Mouse (Mus musculus) MEL (cell line): Measurements from ENCODE around the gene Zbed3. TPM values are rescaled to one million over a fixed set of nuclear protein-coding genes. Genes with fewer than 3 reads are reported as not detected.

Source experiments
- DNase-seq: peaks from one replicate; pipeline ENCODE4 v3.0.0; 2011; ENCODE audit warnings: low read depth, low spot score
- H3K27ac ChIP-seq: 2 replicates; pipeline ENCODE4 v1.5.1; 2012; ENCODE audit warnings: low read depth, mild to moderate bottlenecking, control low read depth, low read length, moderate library complexity; ENCODE audit not compliant: control insufficient read depth
- H3K27me3 ChIP-seq, 2 experiments: fragments of 150-350 bp in 1 of 2; sonication (generic) in 1 of 2; 2 replicates each; pipeline ENCODE4 v1.6.1; 2012; ENCODE audit warnings: low read length in 2 of 2, mild to moderate bottlenecking in 2 of 2, improper control_type of control experiment in 1 of 2, moderate library complexity in 1 of 2; ENCODE audit not compliant: insufficient read depth in 2 of 2, control insufficient read depth in 1 of 2
- H3K36me3 ChIP-seq, 2 experiments: 2 replicates each; pipeline ENCODE4 v1.6.1; 2012 to 2014; ENCODE audit warnings: low read length in 2 of 2, improper control_type of control experiment in 1 of 2, inconsistent platforms in 1 of 2, mild to moderate bottlenecking in 1 of 2; ENCODE audit not compliant: insufficient read depth in 2 of 2, control insufficient read depth in 1 of 2
- H3K4me1 ChIP-seq, 2 experiments: fragments of 150-350 bp in 1 of 2; sonication (generic) in 1 of 2; 2 replicates each; pipeline ENCODE4 v1.6.1; 2012; ENCODE audit warnings: low read length in 2 of 2, improper control_type of control experiment in 1 of 2, mild to moderate bottlenecking in 1 of 2; ENCODE audit not compliant: insufficient read depth in 2 of 2, control insufficient read depth in 1 of 2
- H3K4me3 ChIP-seq, 2 experiments: fragments of 150-350 bp in 1 of 2; sonication (generic) in 1 of 2; 2 replicates each; pipeline ENCODE4 v1.5.1; 2012; ENCODE audit warnings: low read depth in 2 of 2, low read length in 2 of 2, mild to moderate bottlenecking in 2 of 2, moderate library complexity in 2 of 2, control low read depth in 1 of 2, improper control_type of control experiment in 1 of 2; ENCODE audit not compliant: control insufficient read depth in 1 of 2, insufficient read depth in 1 of 2
- H3K79me2 ChIP-seq: 2 replicates; pipeline ENCODE4 v1.6.1; 2012; ENCODE audit warnings: mild to moderate bottlenecking, low read length, moderate library complexity; ENCODE audit not compliant: control insufficient read depth, poor library complexity, insufficient read depth
- H3K9ac ChIP-seq: 2 replicates; pipeline ENCODE4 v1.6.1; 2012; ENCODE audit warnings: low read depth, mild to moderate bottlenecking, control low read depth, low read length, moderate library complexity; ENCODE audit not compliant: control insufficient read depth, poor library complexity, severe bottlenecking
- H3K9me3 ChIP-seq: fragments of 150-350 bp; sonication (generic); replicated peaks from 2 replicates; pipeline ENCODE4 v1.6.1; 2012; ENCODE audit warnings: mild to moderate bottlenecking, low read length, improper control_type of control experiment, moderate library complexity; ENCODE audit not compliant: insufficient read depth
- BHLHE40 ChIP-seq: IDR thresholded peaks from 2 replicates; pipeline ENCODE4 v1.6.1; 2012; ENCODE audit warnings: low read depth, mild to moderate bottlenecking, inconsistent platforms, low read length, improper control_type of control experiment, borderline replicate concordance
- CHD1 ChIP-seq: IDR thresholded peaks from 2 replicates; pipeline ENCODE4 v1.6.1; 2012; ENCODE audit warnings: low read depth, mild to moderate bottlenecking, inconsistent platforms, low read length, improper control_type of control experiment
- CTCF ChIP-seq, 3 experiments: IDR thresholded peaks in 2 of 3; conservative IDR thresholded peaks in 1 of 3; 2 replicates each; pipeline ENCODE4 v1.5.1; 2011 to 2012; ENCODE audit warnings: low read length in 3 of 3, low read depth in 2 of 3, mild to moderate bottlenecking in 2 of 3, improper control_type of control experiment in 1 of 3, inconsistent platforms in 1 of 3, mixed read lengths in 1 of 3, moderate library complexity in 1 of 3; ENCODE audit not compliant: control insufficient read depth in 1 of 3, insufficient read depth in 1 of 3, poor library complexity in 1 of 3, severe bottlenecking in 1 of 3
- E2F4 ChIP-seq: IDR thresholded peaks from 2 replicates; pipeline ENCODE4 v1.6.1; 2011; ENCODE audit warnings: low read depth, low read length, improper control_type of control experiment, borderline replicate concordance
- ELF1 ChIP-seq: IDR thresholded peaks from 2 replicates; pipeline ENCODE4 v1.6.1; 2014; ENCODE audit warnings: low read depth, mild to moderate bottlenecking, inconsistent platforms, low read length, improper control_type of control experiment, moderate library complexity
- ETS1 ChIP-seq: IDR thresholded peaks from 2 replicates; pipeline ENCODE4 v1.6.1; 2012; ENCODE audit warnings: low read depth, mild to moderate bottlenecking, inconsistent platforms, low read length, improper control_type of control experiment, moderate library complexity
- GABPA ChIP-seq: IDR thresholded peaks from 2 replicates; pipeline ENCODE4 v1.6.1; 2012; ENCODE audit warnings: low read depth, mild to moderate bottlenecking, inconsistent platforms, low read length, improper control_type of control experiment, moderate library complexity
- MAFK ChIP-seq: IDR thresholded peaks from 2 replicates; pipeline ENCODE4 v1.6.1; 2011; ENCODE audit warnings: low read depth, mild to moderate bottlenecking, low read length, improper control_type of control experiment, borderline replicate concordance
- MAX ChIP-seq: IDR thresholded peaks from 2 replicates; pipeline ENCODE4 v1.6.1; 2011; ENCODE audit warnings: low read length, improper control_type of control experiment
- MEF2A ChIP-seq: IDR thresholded peaks from 2 replicates; pipeline ENCODE4 v1.6.1; 2014; ENCODE audit warnings: low read depth, mild to moderate bottlenecking, inconsistent platforms, low read length, improper control_type of control experiment; ENCODE audit not compliant: poor library complexity, insufficient replicate concordance, severe bottlenecking; ENCODE audit errors: extremely low read depth
- MXI1 ChIP-seq: IDR thresholded peaks from 2 replicates; pipeline ENCODE4 v1.6.1; 2011; ENCODE audit warnings: mild to moderate bottlenecking, low read depth, low read length, improper control_type of control experiment
- MYB ChIP-seq: IDR thresholded peaks from 2 replicates; pipeline ENCODE4 v1.6.1; 2011; ENCODE audit warnings: mild to moderate bottlenecking, low read depth, low read length, improper control_type of control experiment
- MYC ChIP-seq: IDR thresholded peaks from 2 replicates; pipeline ENCODE4 v1.6.1; 2011; ENCODE audit warnings: low read depth, mild to moderate bottlenecking, low read length, improper control_type of control experiment, moderate library complexity
- NELFE ChIP-seq: IDR thresholded peaks from 2 replicates; pipeline ENCODE4 v1.6.1; 2011; ENCODE audit warnings: low read depth, low read length, improper control_type of control experiment
- NRF1 ChIP-seq: IDR thresholded peaks from 2 replicates; pipeline ENCODE4 v1.6.1; 2014; ENCODE audit warnings: low read depth, mild to moderate bottlenecking, inconsistent platforms, low read length, improper control_type of control experiment, moderate library complexity; ENCODE audit not compliant: poor library complexity, insufficient read depth, severe bottlenecking
- POLR2A ChIP-seq, 2 experiments: IDR thresholded peaks; 2 replicates each; pipeline ENCODE4 v1.6.1; 2011 to 2012; ENCODE audit warnings: low read length in 2 of 2, mild to moderate bottlenecking in 2 of 2, control low read depth in 1 of 2, improper control_type of control experiment in 1 of 2, low read depth in 1 of 2, moderate library complexity in 1 of 2; ENCODE audit not compliant: control insufficient read depth in 1 of 2, insufficient read depth in 1 of 2, poor library complexity in 1 of 2
- POLR2AphosphoS2 ChIP-seq: IDR thresholded peaks from 2 replicates; pipeline ENCODE4 v1.6.1; 2011; ENCODE audit warnings: low read length, improper control_type of control experiment
- POLR2AphosphoS5 ChIP-seq: IDR thresholded peaks from 2 replicates; pipeline ENCODE4 v1.6.1; 2012; ENCODE audit warnings: low read depth, borderline replicate concordance, mild to moderate bottlenecking, inconsistent platforms, low read length, moderate library complexity, mixed read lengths
- RAD21 ChIP-seq: IDR thresholded peaks from 2 replicates; pipeline ENCODE4 v1.6.1; 2011; ENCODE audit warnings: mild to moderate bottlenecking, low read depth, low read length, improper control_type of control experiment
- RCOR1 ChIP-seq: IDR thresholded peaks from 2 replicates; pipeline ENCODE4 v1.6.1; 2012; ENCODE audit warnings: low read depth, mild to moderate bottlenecking, inconsistent platforms, low read length, improper control_type of control experiment
- SMC3 ChIP-seq: IDR thresholded peaks from 2 replicates; pipeline ENCODE4 v1.6.1; 2011; ENCODE audit warnings: low read depth, low read length, improper control_type of control experiment
- TAL1 ChIP-seq: IDR thresholded peaks from 2 replicates; pipeline ENCODE4 v1.6.1; 2012; ENCODE audit warnings: mild to moderate bottlenecking, inconsistent platforms, low read length, moderate library complexity, mixed read lengths
- TBP ChIP-seq: IDR thresholded peaks from 2 replicates; pipeline ENCODE4 v1.8.0; 2011; ENCODE audit warnings: low read depth, low read length, improper control_type of control experiment
- TCF12 ChIP-seq: IDR thresholded peaks from 2 replicates; pipeline ENCODE4 v1.6.1; 2014; ENCODE audit warnings: low read depth, mild to moderate bottlenecking, inconsistent platforms, low read length, improper control_type of control experiment, moderate library complexity
- UBTF ChIP-seq: IDR thresholded peaks from 2 replicates; pipeline ENCODE4 v1.6.1; 2012; ENCODE audit warnings: low read depth, mild to moderate bottlenecking, inconsistent platforms, low read length, improper control_type of control experiment, moderate library complexity, borderline replicate concordance; ENCODE audit not compliant: insufficient read depth
- USF1 ChIP-seq: IDR thresholded peaks from 2 replicates; pipeline ENCODE4 v1.6.1; 2014; ENCODE audit warnings: low read depth, mild to moderate bottlenecking, inconsistent platforms, low read length, improper control_type of control experiment, moderate library complexity
- ZC3H11A ChIP-seq: IDR thresholded peaks from 2 replicates; pipeline ENCODE4 v1.6.1; 2012; ENCODE audit warnings: low read depth, mild to moderate bottlenecking, inconsistent platforms, low read length, improper control_type of control experiment
- ZMIZ1 ChIP-seq: IDR thresholded peaks from 2 replicates; pipeline ENCODE4 v1.6.1; 2012; ENCODE audit warnings: low read depth, mild to moderate bottlenecking, inconsistent platforms, low read length, improper control_type of control experiment, moderate library complexity
- ZNF384 ChIP-seq: IDR thresholded peaks from 2 replicates; pipeline ENCODE4 v1.6.1; 2012; ENCODE audit warnings: low read depth, mild to moderate bottlenecking, inconsistent platforms, low read length, improper control_type of control experiment
- polyA plus RNA-seq, 2 experiments: library from polyadenylated mRNA; stranded (reverse) in 1 of 2; unstranded in 1 of 2; fragments of >175 nt in 1 of 2; fragments of >200 nt in 1 of 2; gene quantifications; 2 replicates each; pipeline versions ENCODE4 v1.2.1 to v1.2.4; 2012; ENCODE audit warnings: low replicate concordance in 2 of 2, low read depth in 1 of 2; ENCODE audit not compliant: insufficient read length in 2 of 2, insufficient read depth in 1 of 2, missing spikeins in 1 of 2
- total RNA-seq: library from RNA; depleted of rRNA; stranded (reverse); fragments of 300-350 nt; gene quantifications from 2 replicates; pipeline ENCODE4 v1.2.3, GENCODE M21; 2012; rRNA removed

The Zbed3 gene
- not detected in 2 replicates for total RNA-seq
- polyA plus RNA-seq: not detected

DNA sequence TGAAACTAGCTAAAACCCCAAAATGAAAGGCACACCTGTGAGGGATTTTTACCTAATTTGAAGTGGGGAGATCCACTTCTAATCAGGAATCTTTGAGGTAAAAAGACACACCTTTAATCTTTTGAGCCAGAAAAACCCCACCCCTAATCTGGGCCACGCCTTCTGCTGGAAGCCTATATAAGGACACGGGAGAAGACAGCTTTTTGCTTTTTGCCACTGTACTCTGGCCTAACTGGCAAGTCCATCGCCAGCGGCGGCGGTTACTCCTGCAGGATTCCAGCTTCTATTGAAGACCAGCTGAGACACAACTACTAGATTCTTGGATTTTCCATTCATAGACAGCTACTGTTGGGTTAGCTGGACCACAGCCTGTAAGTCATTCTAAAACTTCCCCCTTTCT, at the start of gene Zbed3:
TSS of gene Zbed3 (plus strand) at position 213 of the 400 bp plus-strand sequence.
- TF ChIP-seq MEF2A (no peak), RAD21 (no peak), MYB (no peak), ZNF384 (no peak), GABPA (no peak), TBP (no peak), USF1 (no peak), E2F4 (no peak), MAFK (no peak), POLR2AphosphoS5 (no peak), ZMIZ1 (no peak), CHD1 (no peak), MAX (no peak), SMC3 (no peak), NRF1 (no peak), TAL1 (no peak), POLR2AphosphoS2 (no peak), UBTF (no peak), MYC (no peak), POLR2A (IDR thresholded peaks at IDR 0.05; ENCODE audit: control insufficient read depth in 1 of 2, insufficient read depth in 1 of 2, low read depth in 1 of 2, low read length in 2 of 2, poor library complexity in 1 of 2) (no peak)
- Histone ChIP-seq H3K36me3 (no peaks in the 10 kb centered on the region), H3K79me2 (no peaks in the 10 kb centered on the region), H3K27me3 (no peaks in the 10 kb centered on the region), H3K4me3 (no peak within 1 kb of the TSS), H3K4me1 (no peaks in the 10 kb centered on the region), H3K27ac (no peak within 1 kb of the TSS), H3K9ac (no peak within 1 kb of the TSS), H3K9me3 (no peaks in the 10 kb centered on the region)
- no peak for DNase-seq

DNA sequence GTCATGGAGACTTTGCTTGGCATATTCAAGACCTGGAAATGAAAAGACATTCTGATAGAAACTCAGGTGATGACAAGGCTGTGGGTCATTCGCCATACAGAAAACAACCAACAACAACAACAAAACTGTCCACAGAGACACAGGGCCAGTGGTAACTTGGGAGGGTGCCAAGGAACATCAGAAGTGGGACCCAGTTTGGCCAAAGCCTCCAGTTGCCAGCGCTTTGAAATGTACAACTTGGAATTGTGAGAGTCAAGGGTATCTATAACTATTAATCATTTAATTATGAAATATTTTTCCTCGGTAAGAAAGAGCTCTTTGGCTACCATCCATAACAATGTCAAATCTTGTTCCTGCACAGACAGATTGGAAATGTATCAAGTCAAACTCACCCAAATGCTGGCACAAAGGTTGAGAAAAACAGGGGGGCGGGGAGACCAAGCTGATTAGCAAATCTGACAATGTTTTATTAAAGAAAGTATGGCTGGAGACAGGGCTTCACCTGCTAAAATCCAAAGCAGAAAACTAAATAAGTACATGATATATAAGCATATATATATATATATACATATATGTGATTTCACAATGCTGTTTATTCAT, 44.9 kb upstream of the Zbed3 start:
- Histone ChIP-seq H3K79me2 (no peaks in the 10 kb centered on the region), H3K4me1 (no peaks in the 10 kb centered on the region), H3K9ac (no peak overlapping the region), H3K27me3 (no peaks in the 10 kb centered on the region), H3K9me3 (no peaks in the 10 kb centered on the region), H3K36me3 (no peaks in the 10 kb centered on the region), H3K27ac (no peak overlapping the region), H3K4me3 (no peak overlapping the region)
- TF ChIP-seq BHLHE40 (no peak), NELFE (no peak), ZC3H11A (no peak), POLR2AphosphoS5 (no peak), MXI1 (no peak), CTCF (IDR thresholded peaks at IDR 0.05 in 2 of 3, conservative IDR thresholded peaks at IDR 0.05 in 1 of 3; ENCODE audit: control insufficient read depth in 1 of 3, insufficient read depth in 1 of 3, low read depth in 2 of 3, low read length in 3 of 3, poor library complexity in 1 of 3, severe bottlenecking in 1 of 3) (no peak), ELF1 (no peak), MYB (no peak), RAD21 (no peak), ETS1 (no peak), MAFK (no peak), RCOR1 (no peak), TCF12 (no peak), TBP (no peak)
- no peak for DNase-seq
